Mouse (Mus musculus) embryonic facial prominence, embryonic 13.5 days (tissue): Measurements from ENCODE around the gene Clic1. TPM values are rescaled to one million over a fixed set of nuclear protein-coding genes. Genes with fewer than 3 reads are reported as not detected.

Source experiments
- ATAC-seq: fragments of 200-750 bp; cut with Nextera tagmentation; 2 replicates; pipeline ENCODE4 v1.8.0; 2017; ENCODE audit warnings: low read depth; ENCODE audit not compliant: insufficient number of reproducible peaks, insufficient read depth, low FRiP score, low TSS enrichment
- H3K27ac ChIP-seq: fragments of 300-500 bp; sonication (generic); 2 replicates; pipeline ENCODE4 v1.5.1; 2015; ENCODE audit warnings: moderate library complexity, mild to moderate bottlenecking, inconsistent platforms
- H3K27me3 ChIP-seq: fragments of 300-500 bp; sonication (generic); 2 replicates; pipeline ENCODE4 v1.6.1; 2015; ENCODE audit warnings: mild to moderate bottlenecking, inconsistent platforms
- H3K36me3 ChIP-seq: fragments of 300-500 bp; sonication (generic); 2 replicates; pipeline ENCODE4 v1.6.1; 2015; ENCODE audit warnings: mild to moderate bottlenecking, inconsistent platforms
- H3K4me1 ChIP-seq: fragments of 300-500 bp; sonication (generic); 2 replicates; pipeline ENCODE4 v1.6.1; 2015; ENCODE audit warnings: inconsistent platforms
- H3K4me2 ChIP-seq: fragments of 300-500 bp; sonication (generic); 2 replicates; pipeline ENCODE4 v1.6.1; 2015; ENCODE audit warnings: moderate library complexity, mild to moderate bottlenecking, inconsistent platforms
- H3K4me3 ChIP-seq: fragments of 300-500 bp; sonication (generic); 2 replicates; pipeline ENCODE4 v1.5.1; 2015; ENCODE audit warnings: mild to moderate bottlenecking, inconsistent platforms
- H3K9ac ChIP-seq: fragments of 300-500 bp; sonication (generic); 2 replicates; pipeline ENCODE4 v1.6.1; 2015; ENCODE audit warnings: mild to moderate bottlenecking, inconsistent platforms
- H3K9me3 ChIP-seq: fragments of 300-500 bp; sonication (generic); 2 replicates; pipeline ENCODE4 v1.6.1; 2016; ENCODE audit warnings: inconsistent platforms
- WGBS: fragments of 180-500 bp; shearing (Covaris S2); methylation state at CpG from one replicate; pipeline ENCODE4 v1.1.7; 2015; ENCODE audit warnings: mixed read lengths; 5-methylcytosine and 5-hydroxymethylcytosine counted together
- polyA plus RNA-seq: library from polyadenylated mRNA; unstranded; fragments of >200 nt; fragmentation: Nextera tagmentation; extraction: Ambion mirVana; gene quantifications from 2 replicates; pipeline ENCODE4 v1.2.1, GENCODE M21; 2015

Gene Clic1
- polyA plus RNA-seq, 1 experiment from 2014 or later: 243 TPM

GRCm38 (mm10) chr17:35011440-35011839 is 38.3 kb upstream of the Clic1 start:
- Histone ChIP-seq H3K9ac (no peak overlapping the region), H3K27ac (no peak overlapping the region), H3K27me3 (no peaks in the 10 kb centered on the region), H3K4me1 (peaks cover 5% of the 10 kb centered on the region; the same call in 1 of the 2 replicates), H3K9me3 (no peaks in the 10 kb centered on the region), H3K4me3 (no peak overlapping the region), H3K36me3 (peaks cover 98% of the 10 kb centered on the region), H3K4me2 (no peak overlapping the region)
- 89% methylated on average over 8 of the region's 8 CpGs for WGBS
- no peak for ATAC-seq

GRCm38 (mm10) chr17:35012430-35012829 is 37.3 kb upstream of the Clic1 start:
- 91% methylated on average over 13 of the region's 13 CpGs for WGBS
- H3K27ac ChIP-seq: no peak overlapping the region
- H3K4me2 ChIP-seq: no peak overlapping the region
- H3K4me1 ChIP-seq: peaks cover 9% of the 10 kb centered on the region; the same call in 1 of the 2 replicates
- no peak overlapping the region for H3K9ac ChIP-seq
- H3K36me3 ChIP-seq: peaks cover 98% of the 10 kb centered on the region
- no peaks in the 10 kb centered on the region for H3K9me3 ChIP-seq
- ATAC-seq: no peak
- no peaks in the 10 kb centered on the region for H3K27me3 ChIP-seq
- H3K4me3 ChIP-seq: no peak overlapping the region

- Histone ChIP-seq H3K9ac (no peak overlapping the region), H3K36me3 (peaks cover 92% of the 10 kb centered on the region), H3K4me3 (no peak overlapping the region), H3K4me1 (peaks cover 9% of the 10 kb centered on the region; the same call in 1 of the 2 replicates), H3K9me3 (no peaks in the 10 kb centered on the region), H3K27me3 (no peaks in the 10 kb centered on the region), H3K27ac (no peak overlapping the region), H3K4me2 (no peak overlapping the region)
- WGBS: 82% methylated on average over 6 of the region's 6 CpGs
- no peak for ATAC-seq
These were observed 36.5 kb upstream of the Clic1 start for GRCm38 (mm10) chr17:35013221-35013620.

GRCm38 (mm10) chr17:35015296-35015695 is 34.5 kb upstream of the Clic1 start:
- Histone ChIP-seq H3K4me2 (no peak overlapping the region), H3K9me3 (no peaks in the 10 kb centered on the region), H3K36me3 (peaks cover 77% of the 10 kb centered on the region), H3K4me3 (no peak overlapping the region), H3K27ac (no peak overlapping the region), H3K9ac (peak overlapping the region; percentile 46; the same call in 1 of the 2 replicates), H3K27me3 (no peaks in the 10 kb centered on the region), H3K4me1 (peaks cover 9% of the 10 kb centered on the region; the same call in 1 of the 2 replicates)
- 89% methylated on average over 16 of the region's 16 CpGs for WGBS
- no peak for ATAC-seq

GRCm38 (mm10) chr17:35016376-35016775 is 33.4 kb upstream of the Clic1 start, which contains the start of gene Vwa7:
Gene Vwa7, plus strand, starts transcription at chr17:35016579.
- WGBS: 58% methylated on average over 12 of the region's 12 CpGs
- Histone ChIP-seq H3K27me3 (no peaks in the 10 kb centered on the region), H3K4me2 (no peak within 1 kb of the TSS), H3K4me1 (peaks cover 15% of the 10 kb centered on the region), H3K36me3 (peaks cover 66% of the 10 kb centered on the region), H3K4me3 (no peak within 1 kb of the TSS), H3K9me3 (no peaks in the 10 kb centered on the region), H3K9ac (peak within 1 kb of the TSS; percentile 46), H3K27ac (peak within 1 kb of the TSS; percentile 44; the same call in 1 of the 2 replicates)
- no peak for ATAC-seq

- H3K27ac ChIP-seq: peak overlapping the region; percentile 44; the same call in 1 of the 2 replicates
- peaks cover 59% of the 10 kb centered on the region for H3K36me3 ChIP-seq
- ATAC-seq: no peak
- 79% methylated on average over 10 of the region's 10 CpGs for WGBS
- H3K9me3 ChIP-seq: no peaks in the 10 kb centered on the region
- H3K27me3 ChIP-seq: no peaks in the 10 kb centered on the region
- no peak overlapping the region; the same call in 1 of the 2 replicates for H3K9ac ChIP-seq
- no peak overlapping the region for H3K4me3 ChIP-seq
- peaks cover 20% of the 10 kb centered on the region for H3K4me1 ChIP-seq
- no peak overlapping the region for H3K4me2 ChIP-seq
These were observed 32.7 kb upstream of the Clic1 start for GRCm38 (mm10) chr17:35016791-35017705.

- H3K36me3 ChIP-seq: peaks cover 53% of the 10 kb centered on the region
- H3K4me2 ChIP-seq: no peak overlapping the region
- ATAC-seq: no peak
- H3K9me3 ChIP-seq: no peaks in the 10 kb centered on the region
- H3K4me3 ChIP-seq: no peak overlapping the region
- no peaks in the 10 kb centered on the region for H3K27me3 ChIP-seq
- peaks cover 20% of the 10 kb centered on the region for H3K4me1 ChIP-seq
- 75% methylated on average over 14 of the region's 14 CpGs for WGBS
- H3K27ac ChIP-seq: no peak overlapping the region
- H3K9ac ChIP-seq: no peak overlapping the region
These were observed 32.1 kb upstream of the Clic1 start for GRCm38 (mm10) chr17:35017706-35018030.

GRCm38 (mm10) chr17:35018171-35018570 is 31.6 kb upstream of the Clic1 start:
- H3K9me3 ChIP-seq: no peaks in the 10 kb centered on the region
- no peak for ATAC-seq
- no peak overlapping the region for H3K4me3 ChIP-seq
- H3K36me3 ChIP-seq: peaks cover 48% of the 10 kb centered on the region
- H3K27ac ChIP-seq: no peak overlapping the region
- WGBS: 82% methylated on average over 3 of the region's 3 CpGs
- no peak overlapping the region for H3K4me2 ChIP-seq
- H3K27me3 ChIP-seq: no peaks in the 10 kb centered on the region
- H3K9ac ChIP-seq: no peak overlapping the region
- peaks cover 20% of the 10 kb centered on the region for H3K4me1 ChIP-seq

- H3K36me3 ChIP-seq: peaks cover 31% of the 10 kb centered on the region
- H3K9ac ChIP-seq: no peak overlapping the region
- WGBS: 71% methylated on average over 11 of the region's 11 CpGs
- H3K9me3 ChIP-seq: no peaks in the 10 kb centered on the region
- no peak overlapping the region for H3K4me3 ChIP-seq
- H3K4me2 ChIP-seq: no peak overlapping the region
- ATAC-seq: no peak
- H3K4me1 ChIP-seq: peaks cover 29% of the 10 kb centered on the region
- H3K27me3 ChIP-seq: no peaks in the 10 kb centered on the region
- no peak overlapping the region for H3K27ac ChIP-seq
These were observed 29.9 kb upstream of the Clic1 start for GRCm38 (mm10) chr17:35019894-35020293.

GRCm38 (mm10) chr17:35020551-35020950 is 29.2 kb upstream of the Clic1 start:
- no peak overlapping the region for H3K27ac ChIP-seq
- no peaks in the 10 kb centered on the region for H3K9me3 ChIP-seq
- no peak for ATAC-seq
- no peak overlapping the region for H3K4me3 ChIP-seq
- no peak overlapping the region for H3K4me2 ChIP-seq
- H3K9ac ChIP-seq: 0 out of 2 replicates have a peak overlapping the region, but pooled peaks have one; percentile 47
- peaks cover 24% of the 10 kb centered on the region for H3K36me3 ChIP-seq
- H3K27me3 ChIP-seq: no peaks in the 10 kb centered on the region
- WGBS: 83% methylated on average over 8 of the region's 8 CpGs
- peaks cover 30% of the 10 kb centered on the region for H3K4me1 ChIP-seq

GRCm38 (mm10) chr17:35021163-35021808 is 28.5 kb upstream of the Clic1 start:
- peaks cover 34% of the 10 kb centered on the region for H3K4me1 ChIP-seq
- ATAC-seq: no peak
- H3K27me3 ChIP-seq: no peaks in the 10 kb centered on the region
- peak overlapping the region; percentile 42 for H3K4me2 ChIP-seq
- peaks cover 17% of the 10 kb centered on the region for H3K36me3 ChIP-seq
- H3K9ac ChIP-seq: peak overlapping the region; percentile 47; the same call in 1 of the 2 replicates
- no peak overlapping the region for H3K27ac ChIP-seq
- no peaks in the 10 kb centered on the region for H3K9me3 ChIP-seq
- no peak overlapping the region for H3K4me3 ChIP-seq
- 6% methylated on average over 17 of the region's 17 CpGs for WGBS
